ENCODE assay signal across 8 mouse cellular contexts in genomic region chr8:35201416-35201815, GRCm38 (mm10).
A peak's percentile ranks its signal among the peaks of the same experiment; 100 is the strongest.
DNase-seq lines count a peak whose midpoint lies in the region; ATAC-seq lines count a peak whose summit lies in the region.
"Had no signal": no experiment of that assay in that cellular context is flagged by ENCODE, and none has a peak within 500 bp of the region (broad histone marks: within the 10 kb centered on the region; RNA-seq: fewer than 3 reads in every experiment).

No protein-coding gene starts in this region.

- H3K4me3 ChIP-seq in liver, embryonic 12.5 days, result no peak overlapping the region
- H3K4me3 ChIP-seq: limb, embryonic 13.5 days had no signal

- no peaks in the 10 kb centered on the region for H3K36me3 ChIP-seq in liver, embryonic 12.5 days
- H3K36me3 ChIP-seq: limb, embryonic 13.5 days had no signal

- no peak overlapping the region for H3K9ac ChIP-seq in liver, embryonic 12.5 days
- H3K9ac ChIP-seq: limb, embryonic 13.5 days had no signal

- H3K4me2 ChIP-seq in liver, embryonic 12.5 days, result peak overlapping the region; percentile 38
- H3K4me2 ChIP-seq: limb, embryonic 13.5 days had no signal

- no peak overlapping the region for H3K27ac ChIP-seq in liver, embryonic 12.5 days
- H3K27ac ChIP-seq: limb, embryonic 13.5 days had no signal

- DNase-seq in retina, postnatal 1 day, result peak; percentile 12
- no peak for DNase-seq in retina, embryonic 14.5 days (ENCODE audit: low spot score)
- DNase-seq in kidney, adult 9 months, result peak; percentile 25
- DNase-seq in urinary bladder, postnatal 36 days (ENCODE audit: low spot score in 2 of 2), result peak; percentile 63 to 72
- DNase-seq in spleen, postnatal 4 days (ENCODE audit: low spot score in 2 of 2), result no peak

- peaks cover 13% of the 10 kb centered on the region; the same call in 1 of the 2 replicates for H3K4me1 ChIP-seq in liver, embryonic 12.5 days

- ATAC-seq in liver, embryonic 12.5 days, result no peak
- ATAC-seq in activated CD4-positive, CD25-positive, alpha-beta regulatory T cell, adult 4 months, result no peak

- H3K9me3 ChIP-seq in liver, embryonic 12.5 days (replicated peaks), result no peaks in the 10 kb centered on the region
- H3K9me3 ChIP-seq: limb, embryonic 13.5 days had no signal

- 22% methylated on average over 12 of the region's 12 CpGs for WGBS in liver, embryonic 12.5 days (ENCODE audit: insufficient replicate concordance)

- no peaks in the 10 kb centered on the region for H3K27me3 ChIP-seq in liver, embryonic 12.5 days (replicated peaks)
- H3K27me3 ChIP-seq: limb, embryonic 13.5 days had no signal

Comparison
In these comparisons a context has a peak if more than half of its experiments do, and no peak if none do; other contexts are left out.
1. DNase-seq: peak in retina, postnatal 1 day (single experiment), kidney, adult 9 months (single experiment) and urinary bladder, postnatal 36 days (2 of 2); none in retina, embryonic 14.5 days (single experiment) and spleen, postnatal 4 days (0 of 2).